Mouse (Mus musculus) stomach, embryonic 15.5 days (tissue): ENCODE results near the gene Tmcc3. TPM values are rescaled to one million over a fixed set of nuclear protein-coding genes. Genes with fewer than 3 reads are reported as not detected.
A peak's percentile ranks its signal among the peaks of the same experiment; 100 is the strongest.

Source experiments
- ATAC-seq: fragments of 200-750 bp; cut with Nextera tagmentation; 2 replicates; pipeline ENCODE4 v1.8.0; 2017; ENCODE audit warnings: low read depth, moderate number of reproducible peaks, moderate TSS enrichment; ENCODE audit not compliant: insufficient read depth, low FRiP score
- H3K27ac ChIP-seq: fragments of 300-500 bp; sonication (generic); 2 replicates; pipeline ENCODE4 v1.5.1; 2015; ENCODE audit warnings: mild to moderate bottlenecking, inconsistent platforms
- H3K27me3 ChIP-seq: fragments of 300-500 bp; sonication (generic); replicated peaks from 2 replicates; pipeline ENCODE4 v1.6.1; 2015; ENCODE audit warnings: inconsistent platforms
- H3K36me3 ChIP-seq: fragments of 300-500 bp; sonication (generic); 2 replicates; pipeline ENCODE4 v1.6.1; 2015; ENCODE audit warnings: inconsistent platforms
- H3K4me1 ChIP-seq: fragments of 300-500 bp; sonication (generic); 2 replicates; pipeline ENCODE4 v1.6.1; 2015; ENCODE audit warnings: inconsistent platforms
- H3K4me2 ChIP-seq: fragments of 300-500 bp; sonication (generic); 2 replicates; pipeline ENCODE4 v1.6.1; 2015; ENCODE audit warnings: mild to moderate bottlenecking, inconsistent platforms
- H3K4me3 ChIP-seq: fragments of 300-500 bp; sonication (generic); replicated peaks from 2 replicates; pipeline ENCODE4 v1.5.1; 2015; ENCODE audit warnings: inconsistent platforms
- H3K9ac ChIP-seq: fragments of 300-500 bp; sonication (generic); 2 replicates; pipeline ENCODE4 v1.6.1; 2015; ENCODE audit warnings: inconsistent platforms
- H3K9me3 ChIP-seq: fragments of 300-500 bp; sonication (generic); 2 replicates; pipeline ENCODE4 v1.6.1; 2016; ENCODE audit warnings: inconsistent platforms
- WGBS: fragments of 180-500 bp; shearing (Covaris S2); methylation state at CpG from one replicate; pipeline ENCODE4 v1.1.7; 2015; 5-methylcytosine and 5-hydroxymethylcytosine counted together
- polyA plus RNA-seq: library from polyadenylated mRNA; unstranded; fragments of >200 nt; fragmentation: Nextera tagmentation; extraction: Ambion mirVana; gene quantifications from 2 replicates; pipeline ENCODE4 v1.2.1, GENCODE M21; 2015

Gene Tmcc3
- polyA plus RNA-seq = 9.1 and 9.9 TPM in 2 replicates

DNA sequence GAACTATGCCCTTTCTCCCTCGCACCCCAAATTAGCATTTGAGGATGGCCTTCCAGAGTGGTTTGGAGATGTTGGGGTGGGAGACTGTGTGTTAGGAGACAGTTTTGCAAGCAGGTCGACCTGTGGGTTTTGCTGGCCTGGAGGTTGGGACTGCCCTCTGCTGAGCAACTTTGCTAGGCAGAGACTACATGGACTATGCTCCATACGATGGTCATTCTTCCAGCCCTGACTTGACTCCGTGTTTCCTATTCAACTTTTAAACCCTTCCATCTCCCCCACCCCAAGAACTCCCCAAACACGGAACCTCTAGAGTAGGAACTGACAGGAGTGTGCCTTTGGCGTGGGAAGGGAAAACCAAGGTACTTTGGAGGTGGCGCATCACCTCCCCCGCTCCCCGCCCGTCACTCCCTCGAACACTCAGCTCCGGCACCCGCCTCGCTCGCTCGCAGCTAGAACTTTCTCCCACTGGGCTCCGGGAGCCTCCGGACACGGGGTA, at the start of gene Tmcc3:
TSS of gene Tmcc3 (plus strand) at position 439 of the 496 bp plus-strand sequence.
- Histone ChIP-seq H3K9ac (peak within 1 kb of the TSS; percentile 16; the same call in 1 of the 2 replicates), H3K4me1 (peaks cover 15% of the 10 kb centered on the region), H3K36me3 (no peaks in the 10 kb centered on the region), H3K9me3 (no peaks in the 10 kb centered on the region), H3K4me3 (peak within 1 kb of the TSS; percentile 48), H3K27ac (no peak within 1 kb of the TSS), H3K4me2 (peak within 1 kb of the TSS; percentile 97), H3K27me3 (peaks cover 18% of the 10 kb centered on the region)
- no peak for ATAC-seq
- WGBS = 2% methylated on average over 19 of the region's 19 CpGs

DNA sequence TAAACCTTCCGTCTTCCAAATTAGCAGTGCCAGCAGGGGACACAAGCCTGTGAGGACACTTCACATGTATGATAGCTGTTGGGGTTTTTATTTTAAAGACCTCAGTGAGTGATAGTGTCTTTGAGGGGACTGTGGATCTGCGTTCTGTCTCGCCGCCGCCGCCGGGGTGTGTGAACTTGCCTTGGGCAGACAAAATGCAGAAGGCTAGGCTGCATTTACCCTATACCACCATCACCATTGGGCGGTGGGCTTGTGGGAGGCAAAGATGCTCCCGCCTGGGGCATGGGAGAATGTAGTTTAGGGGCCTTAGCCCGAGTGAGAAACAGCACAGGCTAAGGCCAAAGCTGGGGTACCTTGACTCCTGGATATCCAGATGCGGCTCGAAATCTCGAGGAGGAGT, 49.1 kb upstream of the Tmcc3 start:
- no peak for ATAC-seq
- WGBS = 88% methylated on average over 13 of the region's 13 CpGs

DNA sequence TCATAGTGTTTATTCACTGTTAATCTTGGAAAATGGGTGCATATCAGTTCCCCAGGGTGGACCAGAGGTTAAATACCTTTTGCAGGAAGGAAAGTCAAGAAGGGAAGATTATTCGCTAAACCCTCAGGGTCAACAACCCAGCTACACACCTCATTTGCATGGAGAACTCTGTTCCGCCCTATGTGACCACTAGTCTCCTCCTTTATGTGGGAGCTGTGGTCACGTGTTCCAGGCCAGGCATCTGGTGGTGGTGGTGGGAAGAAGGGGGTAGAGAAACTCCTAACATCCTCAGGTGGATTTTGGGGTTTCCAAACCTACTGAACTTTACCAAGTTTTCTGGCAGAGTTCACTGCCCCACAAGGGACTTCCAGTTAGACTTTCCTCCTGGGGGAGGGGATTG, 48.5 kb upstream of the Tmcc3 start:
- Histone ChIP-seq H3K4me2 (no peak overlapping the region), H3K27ac (no peak overlapping the region), H3K4me3 (no peak overlapping the region), H3K9ac (no peak overlapping the region), H3K27me3 (no peaks in the 10 kb centered on the region), H3K4me1 (no peaks in the 10 kb centered on the region), H3K9me3 (no peaks in the 10 kb centered on the region), H3K36me3 (no peaks in the 10 kb centered on the region)
- 78% methylated on average over 3 of the region's 3 CpGs for WGBS
- ATAC-seq = no peak

More for the DNA sequence above, 49.1 kb upstream of the Tmcc3 start:
- no peak overlapping the region for H3K27ac ChIP-seq
- no peak overlapping the region for H3K9ac ChIP-seq
- no peaks in the 10 kb centered on the region for H3K36me3 ChIP-seq
- no peaks in the 10 kb centered on the region for H3K27me3 ChIP-seq
- H3K4me1 ChIP-seq = no peaks in the 10 kb centered on the region
- no peak overlapping the region for H3K4me3 ChIP-seq
- no peaks in the 10 kb centered on the region for H3K9me3 ChIP-seq
- no peak overlapping the region for H3K4me2 ChIP-seq

DNA sequence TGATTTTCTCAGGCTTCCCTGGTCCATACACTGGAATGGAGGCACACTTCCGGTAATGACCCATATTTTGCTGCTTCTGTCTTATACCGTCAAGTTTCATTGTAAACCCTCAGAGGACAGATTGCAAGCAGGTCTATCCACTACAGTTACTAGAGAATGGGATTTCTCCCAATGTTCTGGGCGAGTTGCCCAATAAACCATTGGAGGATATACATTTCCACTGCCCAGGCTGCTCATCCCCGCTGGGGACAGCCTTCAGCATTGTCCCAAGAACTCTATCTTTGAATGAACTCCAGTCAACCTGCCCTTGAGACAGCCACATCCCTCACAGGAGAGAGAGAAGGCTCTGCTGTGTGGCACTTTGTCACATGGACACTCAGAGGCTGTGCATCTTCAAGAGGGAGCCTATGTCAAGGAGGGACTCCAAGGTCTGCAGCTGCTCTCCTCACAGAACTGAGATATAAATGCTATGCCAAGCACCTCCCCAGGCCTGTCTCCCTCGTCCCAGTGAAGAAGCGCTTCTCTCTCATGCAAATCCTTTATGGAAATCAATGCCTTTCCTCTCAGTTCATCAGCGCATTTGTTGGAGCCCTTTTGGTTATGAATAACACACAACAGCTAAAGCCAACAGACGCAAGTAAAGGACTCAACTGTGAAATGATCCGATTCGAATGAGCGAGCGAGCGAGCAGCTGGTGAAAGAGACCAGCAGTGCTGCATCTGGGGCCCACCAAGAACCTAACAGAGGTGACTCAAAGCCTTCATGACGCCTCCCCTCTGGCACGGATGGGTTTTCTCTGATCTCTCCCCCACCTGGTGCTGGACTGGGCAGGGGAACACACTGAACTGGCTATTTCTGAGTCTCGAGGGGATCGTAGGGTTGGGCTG, 45.9 kb upstream of the Tmcc3 start:
- Histone ChIP-seq H3K9ac (no peak overlapping the region), H3K36me3 (no peaks in the 10 kb centered on the region), H3K27ac (no peak overlapping the region), H3K4me2 (no peak overlapping the region), H3K4me1 (no peaks in the 10 kb centered on the region), H3K9me3 (no peaks in the 10 kb centered on the region), H3K4me3 (no peak overlapping the region), H3K27me3 (no peaks in the 10 kb centered on the region)
- 71% methylated on average over 17 of the region's 17 CpGs for WGBS
- no peak for ATAC-seq

DNA sequence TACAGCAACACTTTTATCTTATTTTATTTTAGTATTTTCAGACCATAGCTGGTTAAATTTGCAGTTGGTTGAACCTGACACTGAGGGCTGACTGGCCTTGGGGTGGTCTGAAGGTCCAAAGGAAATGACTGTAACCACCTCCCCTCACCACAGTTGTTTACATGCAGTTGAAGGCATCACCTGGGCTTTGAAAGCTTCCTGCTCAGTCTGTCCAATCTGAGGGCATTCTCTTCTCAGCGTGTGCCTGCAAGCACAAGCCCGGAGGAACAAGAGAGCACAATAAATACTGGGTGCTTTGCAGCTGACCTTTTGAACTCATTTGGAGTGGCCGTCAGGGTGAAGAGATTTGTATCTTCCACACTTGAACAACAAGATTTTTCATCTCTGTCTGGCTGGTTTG, 36.4 kb upstream of the Tmcc3 start:
- no peak for ATAC-seq
- H3K9me3 ChIP-seq = no peaks in the 10 kb centered on the region
- H3K4me3 ChIP-seq = no peak overlapping the region
- H3K4me1 ChIP-seq = no peaks in the 10 kb centered on the region
- H3K4me2 ChIP-seq = no peak overlapping the region
- H3K27ac ChIP-seq = no peak overlapping the region
- no peak overlapping the region for H3K9ac ChIP-seq
- no peaks in the 10 kb centered on the region for H3K27me3 ChIP-seq
- 16% methylated on average over 3 of the region's 3 CpGs for WGBS
- no peaks in the 10 kb centered on the region for H3K36me3 ChIP-seq

DNA sequence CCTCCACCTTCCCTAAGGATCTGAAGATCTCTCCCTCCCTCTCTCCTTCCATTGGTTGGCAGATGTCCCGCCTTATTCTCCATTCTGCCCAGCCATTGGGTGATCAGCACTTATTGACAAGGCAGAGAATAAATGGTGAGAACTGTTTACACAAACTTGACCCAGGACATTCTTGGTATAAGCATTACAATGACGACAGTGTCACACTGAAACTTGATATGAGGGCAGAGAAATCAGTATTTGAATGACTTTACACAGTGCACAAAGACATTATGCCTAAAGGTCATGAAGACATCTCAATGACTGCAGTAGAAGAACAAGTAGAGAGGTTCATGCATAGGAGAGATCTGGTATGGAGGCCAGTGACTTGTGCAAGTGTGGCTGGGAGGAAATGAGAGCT, 35.2 kb upstream of the Tmcc3 start:
- no peaks in the 10 kb centered on the region for H3K27me3 ChIP-seq
- H3K4me2 ChIP-seq = no peak overlapping the region
- H3K4me3 ChIP-seq = no peak overlapping the region
- H3K36me3 ChIP-seq = no peaks in the 10 kb centered on the region
- H3K27ac ChIP-seq = no peak overlapping the region
- 45% methylated on average over 2 of the region's 2 CpGs for WGBS
- H3K4me1 ChIP-seq = no peaks in the 10 kb centered on the region
- no peak overlapping the region for H3K9ac ChIP-seq
- no peak for ATAC-seq
- H3K9me3 ChIP-seq = no peaks in the 10 kb centered on the region

DNA sequence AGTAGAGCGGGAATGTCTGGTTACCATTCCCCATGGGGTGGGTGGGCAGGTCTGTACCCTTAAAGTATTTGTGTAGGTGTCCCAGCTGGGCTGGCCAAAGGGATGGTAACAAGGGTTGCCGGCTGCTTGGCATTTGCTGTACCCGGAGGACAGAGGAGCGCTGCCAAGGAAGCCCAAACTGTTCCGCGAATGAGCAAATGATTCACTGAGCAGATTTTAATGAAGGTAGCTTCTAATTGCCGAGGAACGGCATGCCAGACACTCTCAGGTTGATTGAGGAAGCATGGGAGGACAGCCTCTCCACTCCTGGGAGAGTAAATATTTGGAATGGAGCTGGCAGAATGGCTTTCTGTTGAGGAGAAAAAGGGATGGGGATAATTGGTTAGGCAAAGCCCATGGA, 29.6 kb upstream of the Tmcc3 start:
- no peak overlapping the region for H3K27ac ChIP-seq
- H3K9ac ChIP-seq = no peak overlapping the region
- no peaks in the 10 kb centered on the region for H3K9me3 ChIP-seq
- no peak overlapping the region for H3K4me2 ChIP-seq
- H3K4me3 ChIP-seq = no peak overlapping the region
- no peaks in the 10 kb centered on the region for H3K36me3 ChIP-seq
- H3K27me3 ChIP-seq = no peaks in the 10 kb centered on the region
- 68% methylated on average over 8 of the region's 8 CpGs for WGBS
- no peak for ATAC-seq
- H3K4me1 ChIP-seq = no peaks in the 10 kb centered on the region

DNA sequence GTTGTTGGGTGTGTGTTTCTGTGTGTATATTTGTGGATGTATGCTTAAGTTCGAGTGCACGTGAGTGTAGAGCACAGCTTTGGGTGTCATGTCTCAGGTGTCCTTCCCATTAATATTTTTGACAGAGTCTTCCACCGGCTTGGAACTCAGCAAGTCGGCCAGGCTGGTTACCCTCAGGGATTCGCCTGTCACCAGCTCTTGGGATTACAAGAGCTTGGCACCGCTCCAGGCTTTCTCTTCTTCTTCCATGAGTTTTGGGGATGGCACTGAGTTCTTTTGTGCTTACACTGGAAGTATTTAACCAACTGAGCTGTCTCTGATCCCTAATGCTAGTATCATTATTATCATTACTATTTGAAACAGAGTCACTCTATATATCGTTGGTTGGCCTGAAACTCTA, 29.0 kb upstream of the Tmcc3 start:
- Histone ChIP-seq H3K9me3 (no peaks in the 10 kb centered on the region), H3K4me1 (no peaks in the 10 kb centered on the region), H3K9ac (no peak overlapping the region), H3K4me3 (no peak overlapping the region), H3K27me3 (no peaks in the 10 kb centered on the region), H3K4me2 (no peak overlapping the region), H3K27ac (no peak overlapping the region), H3K36me3 (no peaks in the 10 kb centered on the region)
- no peak for ATAC-seq
- 80% methylated on average over 7 of the region's 7 CpGs for WGBS

DNA sequence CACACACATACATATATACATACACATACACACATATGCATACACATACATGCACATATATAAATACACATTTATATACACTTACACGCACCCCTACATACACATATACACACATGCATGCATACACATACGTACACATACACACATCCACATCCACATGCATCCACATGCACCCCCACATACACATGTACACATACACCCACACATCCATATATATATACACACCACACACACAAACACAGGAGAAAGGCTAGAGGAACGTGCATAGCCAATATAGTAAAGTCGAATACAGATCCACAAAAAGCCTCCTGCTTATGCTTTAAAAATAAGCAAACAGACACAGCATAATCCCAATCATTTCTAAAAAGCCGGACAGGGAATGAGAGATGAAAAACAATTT, 17.3 kb upstream of the Tmcc3 start:
- H3K4me2 ChIP-seq = no peak overlapping the region
- no peak for ATAC-seq
- H3K36me3 ChIP-seq = no peaks in the 10 kb centered on the region
- H3K27ac ChIP-seq = no peak overlapping the region
- no peaks in the 10 kb centered on the region for H3K4me1 ChIP-seq
- H3K9ac ChIP-seq = no peak overlapping the region
- no peaks in the 10 kb centered on the region for H3K9me3 ChIP-seq
- WGBS = 78% methylated on average over 5 of the region's 5 CpGs
- H3K27me3 ChIP-seq = no peaks in the 10 kb centered on the region
- H3K4me3 ChIP-seq = no peak overlapping the region

DNA sequence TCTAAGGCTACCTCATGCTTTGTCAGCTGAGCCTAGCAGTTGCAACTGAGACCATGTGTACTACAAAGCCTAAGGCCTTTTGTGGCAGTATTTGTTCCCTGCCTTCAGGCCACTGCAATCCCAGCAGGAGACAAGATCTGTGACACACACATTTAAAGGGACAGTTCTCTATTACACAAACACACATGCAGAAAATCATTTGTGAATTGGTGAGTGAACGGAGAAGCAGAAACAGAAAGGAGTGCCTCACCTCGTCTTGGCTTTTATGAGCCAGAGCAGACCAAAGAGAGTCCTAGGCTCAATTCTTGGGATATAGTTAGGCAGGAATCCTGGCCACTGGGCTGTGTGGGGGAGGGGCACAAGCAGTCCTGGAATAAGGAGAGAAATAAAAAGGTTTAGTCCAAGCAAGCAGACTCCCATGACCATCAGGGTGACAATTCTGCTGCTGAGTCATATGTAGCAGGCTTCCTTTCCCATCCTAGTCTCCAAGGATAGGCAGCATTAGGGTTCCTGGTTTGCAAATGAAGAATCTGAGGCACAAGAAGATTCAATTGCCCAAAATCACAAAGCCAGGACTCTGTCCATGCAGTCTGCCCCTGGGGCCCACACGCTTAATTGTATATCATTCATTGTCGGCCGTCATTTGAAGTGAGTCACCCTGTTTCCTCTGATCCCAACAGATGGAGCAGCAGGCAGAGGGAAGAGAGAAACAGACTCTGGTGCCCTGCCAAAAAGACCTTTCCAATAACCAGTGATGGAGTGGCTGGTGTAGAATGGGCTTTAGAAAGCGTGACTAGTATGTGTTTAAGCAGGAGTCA, 16.6 kb upstream of the Tmcc3 start:
- no peaks in the 10 kb centered on the region for H3K4me1 ChIP-seq
- H3K4me2 ChIP-seq = no peak overlapping the region
- no peaks in the 10 kb centered on the region for H3K9me3 ChIP-seq
- 47% methylated on average over 6 of the region's 6 CpGs for WGBS
- no peak overlapping the region for H3K9ac ChIP-seq
- no peak for ATAC-seq
- no peak overlapping the region for H3K4me3 ChIP-seq
- no peaks in the 10 kb centered on the region for H3K36me3 ChIP-seq
- no peaks in the 10 kb centered on the region for H3K27me3 ChIP-seq
- H3K27ac ChIP-seq = no peak overlapping the region

DNA sequence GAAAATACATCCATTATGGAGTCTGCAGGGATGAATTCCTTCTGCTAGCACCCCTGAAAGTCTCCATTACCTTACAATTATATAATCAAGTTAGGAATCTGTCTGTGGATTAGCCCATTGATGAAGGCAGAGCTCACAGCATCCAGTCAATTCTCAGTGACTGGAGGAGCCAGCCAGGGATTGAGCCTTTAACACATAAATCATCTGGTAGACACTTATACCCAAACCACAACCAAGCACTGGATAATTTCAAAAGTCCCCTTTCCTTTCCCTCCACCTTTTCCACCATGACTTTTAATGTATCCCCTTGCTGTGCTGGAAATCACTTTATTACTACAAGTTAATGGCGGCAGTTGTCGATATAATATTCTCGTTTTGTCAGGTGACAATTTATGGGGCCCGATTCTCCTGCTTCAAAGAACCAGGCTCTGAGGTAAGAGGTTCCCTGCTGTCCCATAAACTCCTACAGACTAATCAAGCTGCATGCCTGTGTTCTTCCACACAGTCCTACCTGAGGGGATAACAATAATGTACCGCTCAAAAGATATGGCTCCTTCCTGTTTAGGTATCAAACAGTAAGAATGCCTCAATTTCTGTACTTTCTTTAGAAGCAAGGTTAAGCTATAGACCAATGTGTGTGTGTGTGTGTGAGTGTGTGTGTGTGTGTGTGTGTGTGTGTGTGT, 15.7 kb upstream of the Tmcc3 start:
- H3K36me3 ChIP-seq = no peaks in the 10 kb centered on the region
- H3K4me2 ChIP-seq = no peak overlapping the region
- no peaks in the 10 kb centered on the region for H3K4me1 ChIP-seq
- no peaks in the 10 kb centered on the region for H3K9me3 ChIP-seq
- 86% methylated on average over 5 of the region's 5 CpGs for WGBS
- no peaks in the 10 kb centered on the region for H3K27me3 ChIP-seq
- no peak overlapping the region for H3K27ac ChIP-seq
- no peak overlapping the region for H3K9ac ChIP-seq
- no peak for ATAC-seq
- H3K4me3 ChIP-seq = no peak overlapping the region
